Mouse (Mus musculus) stomach, postnatal 0 days (tissue): ENCODE measurements around the gene Dap.

ENCODE experiments used
- CTCF ChIP-seq: IDR thresholded peaks from 2 replicates; pipeline ENCODE4 v1.5.1; 2016; ENCODE audit warnings: antibody characterized with exemption, low read depth, mild to moderate bottlenecking, moderate library complexity
- EP300 ChIP-seq: optimal IDR thresholded peaks from 2 replicates; pipeline ENCODE3; 2016; ENCODE audit warnings: antibody characterized with exemption

- TF ChIP-seq EP300 (no peak), CTCF (no peak)
Measured at GRCm38 (mm10) chr15:31176566-31176965, 47.5 kb upstream of the Dap start.
